Mouse (Mus musculus): ENCODE results near the gene Acap3.

DNA sequence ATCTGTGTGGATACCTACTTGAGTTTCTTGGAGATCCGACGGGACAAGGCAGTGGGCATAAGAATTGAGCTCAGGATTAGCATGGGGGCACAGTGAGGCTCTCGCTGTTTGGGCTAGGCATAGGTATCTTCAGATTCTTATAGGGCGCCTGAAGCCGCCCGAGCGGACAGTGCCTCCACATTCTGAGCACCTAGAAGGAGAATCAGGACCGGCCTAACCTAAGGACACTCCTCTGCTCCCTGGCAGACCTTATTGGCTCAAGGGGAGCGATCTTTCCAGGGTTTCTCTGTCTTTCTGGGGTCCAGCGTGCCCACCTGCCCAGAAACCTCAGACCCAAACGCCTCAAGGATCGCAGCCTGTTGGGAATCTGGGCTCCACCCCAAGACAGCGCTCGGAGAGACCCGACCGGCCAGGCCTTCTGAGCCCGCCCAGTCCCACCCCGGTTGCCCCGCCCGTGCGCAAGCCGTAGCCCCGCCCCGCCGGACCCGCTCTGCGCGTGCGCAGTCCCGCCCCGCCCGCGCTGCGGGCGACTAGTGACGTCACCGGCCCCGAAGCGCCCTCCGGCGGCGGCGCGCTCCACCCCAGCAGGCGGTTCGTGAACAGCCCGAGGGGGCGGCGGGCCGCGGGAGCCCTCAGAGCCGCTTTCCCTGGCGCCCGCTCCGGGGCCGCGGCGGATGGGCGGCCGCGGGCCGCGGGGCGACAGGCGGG is 44.6 kb upstream of the Acap3 start, which contains the start of gene Dvl1:
- TF ChIP-seq CTCF (conservative IDR thresholded peaks at IDR 0.05; ENCODE audit: insufficient read depth, insufficient read length, low read depth, low read length) = peak; percentile 28; the same call in 1 of the 2 replicates
- TF ChIP-seq POLR2A (IDR thresholded peaks at IDR 0.05; ENCODE audit: low read depth, low read length) = peak; percentile 23
